Mouse (Mus musculus) MEL (cell line): Measurements from ENCODE around the gene Ankrd54.

Experiments used
- CTCF ChIP-seq, 3 experiments: IDR thresholded peaks in 2 of 3; conservative IDR thresholded peaks in 1 of 3; 2 replicates each; pipeline ENCODE4 v1.5.1; 2011 to 2012; ENCODE audit warnings: low read length in 3 of 3, low read depth in 2 of 3, mild to moderate bottlenecking in 2 of 3, improper control_type of control experiment in 1 of 3, inconsistent platforms in 1 of 3, mixed read lengths in 1 of 3, moderate library complexity in 1 of 3; ENCODE audit not compliant: control insufficient read depth in 1 of 3, insufficient read depth in 1 of 3, poor library complexity in 1 of 3, severe bottlenecking in 1 of 3
- ELF1 ChIP-seq: IDR thresholded peaks from 2 replicates; pipeline ENCODE4 v1.6.1; 2014; ENCODE audit warnings: low read depth, mild to moderate bottlenecking, inconsistent platforms, low read length, improper control_type of control experiment, moderate library complexity
- POLR2AphosphoS2 ChIP-seq: IDR thresholded peaks from 2 replicates; pipeline ENCODE4 v1.6.1; 2011; ENCODE audit warnings: low read length, improper control_type of control experiment
- ZC3H11A ChIP-seq: IDR thresholded peaks from 2 replicates; pipeline ENCODE4 v1.6.1; 2012; ENCODE audit warnings: low read depth, mild to moderate bottlenecking, inconsistent platforms, low read length, improper control_type of control experiment

- no peak for TF ChIP-seq ELF1
- no peak for TF ChIP-seq CTCF (IDR thresholded peaks at IDR 0.05 in 2 of 3, conservative IDR thresholded peaks at IDR 0.05 in 1 of 3; ENCODE audit: control insufficient read depth in 1 of 3, insufficient read depth in 1 of 3, low read depth in 2 of 3, low read length in 3 of 3, poor library complexity in 1 of 3, severe bottlenecking in 1 of 3)
- no peak for TF ChIP-seq ZC3H11A
- no peak for TF ChIP-seq POLR2AphosphoS2
Observed at GRCm38 (mm10) chr15:79092284-79092683, 29.6 kb upstream of the Ankrd54 start.
